Mouse (Mus musculus) CD8-positive naive resting alpha-beta T cell, adult 2 months (primary cell): ENCODE measurements around the gene Car12.
"Not testable (repeated sequence)": the region's sequence is repeated elsewhere in the genome, so short reads cannot be mapped to it uniquely, and the experiment has no call there.

ENCODE experiments used
- DNase-seq, 2 experiments: peaks; one replicate each; pipeline ENCODE4 v3.0.0; 2022; ENCODE audit warnings: low read depth in 2 of 2, low spot score in 2 of 2

The Car12 gene

GRCm38 (mm10) chr9:66760991-66761390 is 47.5 kb downstream of the Car12 start:
- DNase-seq = no peak

DNA sequence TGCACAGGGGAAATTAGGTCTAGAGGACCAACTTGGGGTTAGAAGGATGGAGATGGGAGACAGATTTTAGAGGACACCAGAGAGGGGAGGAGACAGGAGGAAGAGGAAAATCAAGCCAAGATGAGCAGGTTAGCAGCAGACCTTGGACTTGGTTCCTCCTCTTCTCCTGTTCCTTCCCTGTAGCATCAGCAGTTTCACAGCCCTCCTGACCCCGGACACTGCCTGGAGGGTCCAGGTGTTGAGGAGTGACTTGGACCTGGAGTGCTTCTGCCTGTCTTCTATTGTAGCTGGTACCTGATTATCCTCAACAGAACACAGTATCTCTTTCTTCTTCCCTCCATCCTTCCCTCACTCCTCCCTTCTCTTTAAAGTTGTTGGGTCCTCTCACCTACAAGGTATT is 55.2 kb downstream of the Car12 start:
- no peak for DNase-seq

GRCm38 (mm10) chr9:66769275-66769674 is 55.8 kb downstream of the Car12 start:
- no peak for DNase-seq

DNA sequence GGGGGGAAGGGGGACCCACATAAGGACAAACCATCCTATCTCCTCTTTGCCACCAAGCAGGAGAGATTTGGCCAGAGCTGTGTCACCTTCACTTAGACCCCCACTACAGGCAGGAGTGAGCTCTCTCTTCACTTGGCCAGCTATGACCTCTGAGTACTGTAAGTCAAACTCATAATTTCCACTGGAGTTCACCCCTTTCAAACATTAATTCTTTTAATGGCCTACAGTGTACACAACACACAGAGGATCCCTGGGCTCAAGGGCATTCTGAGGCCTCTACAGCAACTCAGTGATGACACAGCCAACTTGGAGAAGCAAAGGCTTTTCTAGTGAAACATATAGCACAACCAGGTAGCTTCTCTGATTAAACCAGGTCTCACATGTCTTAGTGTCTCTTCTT is 57.2 kb downstream of the Car12 start:
- no peak for DNase-seq

GRCm38 (mm10) chr9:66784552-66784951 is 71.1 kb downstream of the Car12 start:
- DNase-seq = peak in 1 of 2 experiments; percentile 30

GRCm38 (mm10) chr9:66787821-66788220 is 74.3 kb downstream of the Car12 start:
- no peak for DNase-seq

- DNase-seq = peak in 1 of 2 experiments; percentile 2
Observed at GRCm38 (mm10) chr9:66794629-66795463, 81.4 kb downstream of the Car12 start.

DNA sequence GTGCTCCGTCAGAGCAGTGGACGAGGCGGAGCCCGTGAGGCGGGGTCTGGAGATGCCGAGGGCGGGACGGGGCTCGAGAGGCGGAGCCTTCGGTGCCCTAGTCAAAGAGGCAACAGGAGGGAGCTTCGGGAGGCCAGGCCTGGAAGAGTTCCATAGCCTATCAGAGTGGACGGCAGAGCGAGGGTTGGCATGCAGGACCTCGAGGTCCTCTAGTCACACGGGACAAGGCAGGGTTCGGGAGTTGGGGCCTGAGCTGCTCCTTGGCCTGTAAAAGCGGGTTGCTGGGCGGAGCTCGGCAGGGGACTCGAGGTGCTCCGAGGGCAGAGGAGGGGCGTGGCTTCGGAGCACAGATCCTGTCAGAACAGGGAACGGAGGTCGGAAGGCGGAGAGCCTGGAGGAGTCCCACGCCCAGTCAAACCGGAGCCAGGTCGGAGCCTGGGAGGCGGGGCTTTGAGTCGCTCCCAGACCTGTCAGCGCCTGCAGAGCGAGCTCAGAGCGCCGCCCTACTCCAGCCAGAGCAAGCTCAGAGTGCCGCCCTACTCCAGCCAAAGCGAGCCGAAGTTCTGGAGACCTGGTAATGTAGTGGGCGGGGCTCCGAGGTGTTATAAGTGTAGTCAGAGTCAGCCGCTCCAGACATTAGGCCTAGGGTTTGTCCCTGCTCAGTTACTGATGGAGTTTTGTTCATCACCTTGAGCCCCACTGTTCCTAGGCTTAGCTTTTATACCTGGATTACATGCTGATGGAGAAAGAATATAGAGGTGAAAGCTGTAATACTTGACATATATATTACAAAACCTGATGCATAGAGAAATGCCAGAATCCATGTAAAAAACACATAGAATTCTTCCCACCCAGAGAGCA is 82.2 kb downstream of the Car12 start, which contains the start of gene Aph1b:
Gene Aph1b (minus strand): TSS at position 27 of the 861 bp plus-strand sequence.
- peak; percentile 72 to 87 for DNase-seq

DNA sequence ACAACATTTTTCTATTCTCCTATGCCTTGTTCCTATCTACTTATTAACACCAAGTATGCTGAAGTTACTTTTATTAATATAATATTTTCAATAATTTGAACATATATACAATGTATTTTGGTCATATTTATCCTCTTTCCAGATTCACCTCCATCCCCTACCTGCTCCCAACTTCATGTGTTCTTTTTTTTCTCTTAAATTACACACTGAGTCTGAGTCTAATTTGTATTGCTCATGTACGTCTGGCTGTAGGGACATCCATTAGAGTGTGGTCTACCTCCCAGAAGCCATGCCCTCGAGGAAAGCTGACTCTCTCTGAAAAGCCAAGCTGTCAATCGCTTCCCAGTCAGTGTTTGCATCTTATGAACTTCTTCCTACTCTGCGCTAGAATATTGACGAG is 83.3 kb downstream of the Car12 start, which contains the start of gene Gm10647:
Gene Gm10647 (plus strand): TSS at position 301 of the 400 bp plus-strand sequence.
- DNase-seq = no peak

GRCm38 (mm10) chr9:66801947-66802346 is 88.5 kb downstream of the Car12 start:
- no peak for DNase-seq

DNA sequence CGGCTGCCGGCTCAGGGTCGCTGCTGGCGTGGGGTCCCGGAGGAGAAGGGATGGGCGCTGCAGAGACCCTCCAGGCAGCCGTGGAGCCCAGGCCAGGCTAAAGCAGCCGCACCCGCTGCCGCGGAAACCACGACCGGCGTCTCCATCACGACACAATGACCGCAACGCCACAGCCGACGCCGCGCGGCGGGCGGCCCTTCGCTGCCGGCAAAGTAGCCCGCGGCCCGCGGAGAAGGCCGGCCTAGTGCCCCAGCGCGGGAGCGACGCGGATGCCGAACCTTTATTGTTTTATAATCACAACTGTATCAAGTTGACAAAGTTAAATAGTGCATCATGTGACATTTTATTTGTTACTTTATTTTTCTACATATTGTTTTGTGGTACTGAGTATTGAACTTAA is 92.5 kb downstream of the Car12 start:
- not testable (repeated sequence) for DNase-seq

GRCm38 (mm10) chr9:66813392-66813791 is 99.9 kb downstream of the Car12 start:
- no peak for DNase-seq
